Mouse (Mus musculus): Measurements from ENCODE around the gene Adora3. TPM values are rescaled to one million over a fixed set of nuclear protein-coding genes. Genes with fewer than 3 reads are reported as not detected.

The Adora3 gene
- total RNA-seq, 4 experiments from 2014 or later, result 0.89 to 3.8 (median 2.5) TPM

- DNase-seq (ENCODE audit: low spot score in 2 of 2), result no peak
Measured at GRCm38 (mm10) chr3:105929821-105930220, 59.2 kb downstream of the Adora3 start.

DNA sequence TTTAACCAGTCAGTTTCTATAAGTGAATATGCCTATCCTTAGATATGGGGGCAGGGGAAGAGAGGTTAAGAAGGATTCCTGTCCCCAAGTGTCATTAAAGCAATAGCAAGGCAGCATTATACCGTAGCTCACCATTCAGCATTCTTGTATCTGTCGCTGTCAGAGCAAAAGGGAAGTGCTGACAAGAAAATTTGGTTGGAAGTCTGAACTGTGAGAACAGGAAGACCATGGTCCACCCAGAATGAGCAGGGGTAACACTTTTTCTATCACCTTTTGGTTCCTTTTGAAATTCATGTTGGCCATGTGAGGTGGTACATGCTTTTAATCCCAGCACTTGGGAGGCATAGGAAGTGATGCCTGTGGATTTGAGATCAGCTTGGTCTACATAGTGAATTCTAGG is 60.4 kb downstream of the Adora3 start:
- DNase-seq (ENCODE audit: low spot score in 2 of 2), result no peak

DNA sequence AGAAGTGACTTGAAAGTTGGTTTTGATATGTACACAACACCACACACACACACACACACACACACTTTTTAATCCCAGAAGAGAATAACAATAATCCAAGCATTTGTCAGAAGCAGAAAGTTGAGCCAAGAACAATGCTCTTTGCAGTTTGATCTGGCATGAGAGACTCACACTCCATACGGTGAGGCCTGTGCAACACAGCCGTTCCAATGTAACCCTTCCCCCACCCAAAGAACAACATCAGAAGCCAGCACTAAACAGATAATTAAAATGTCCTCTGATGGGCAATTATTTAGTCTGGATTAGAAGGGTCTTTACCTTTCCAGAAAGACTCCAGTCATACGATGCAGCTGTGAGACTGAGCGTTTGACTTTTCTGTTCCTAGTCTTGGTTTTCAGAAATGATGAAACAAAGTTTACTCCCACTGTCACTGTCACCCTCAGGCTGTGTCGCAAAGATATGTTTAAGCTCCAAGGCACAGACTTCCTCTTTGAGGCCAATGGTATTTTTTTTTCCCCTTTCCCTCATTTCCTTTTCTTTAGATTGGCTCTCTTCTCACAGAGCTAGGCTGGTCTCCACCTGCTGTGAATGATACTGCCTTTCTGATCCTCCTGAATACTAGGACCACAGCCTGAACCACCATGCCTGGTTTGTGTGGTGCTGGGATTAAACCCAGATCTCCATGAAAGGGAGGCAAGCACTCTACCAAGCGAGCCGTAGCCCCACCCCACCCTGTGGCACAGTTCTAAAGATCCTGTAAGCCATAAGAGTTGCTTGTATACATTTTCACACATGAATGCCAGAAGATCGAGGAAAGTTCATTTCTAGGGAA is 61.8 kb downstream of the Adora3 start, which contains the start of gene I830077J02Rik:
Gene I830077J02Rik, minus strand, starts transcription at position 425 of the 832 bp plus-strand sequence.
- no peak for DNase-seq (ENCODE audit: low spot score in 2 of 2)

- DNase-seq (ENCODE audit: low spot score in 2 of 2), result no peak
Measured at GRCm38 (mm10) chr3:105933926-105934325, 63.3 kb downstream of the Adora3 start.

- DNase-seq (ENCODE audit: low spot score in 2 of 2), result no peak
Measured at GRCm38 (mm10) chr3:105935033-105935432, 64.4 kb downstream of the Adora3 start.

DNA sequence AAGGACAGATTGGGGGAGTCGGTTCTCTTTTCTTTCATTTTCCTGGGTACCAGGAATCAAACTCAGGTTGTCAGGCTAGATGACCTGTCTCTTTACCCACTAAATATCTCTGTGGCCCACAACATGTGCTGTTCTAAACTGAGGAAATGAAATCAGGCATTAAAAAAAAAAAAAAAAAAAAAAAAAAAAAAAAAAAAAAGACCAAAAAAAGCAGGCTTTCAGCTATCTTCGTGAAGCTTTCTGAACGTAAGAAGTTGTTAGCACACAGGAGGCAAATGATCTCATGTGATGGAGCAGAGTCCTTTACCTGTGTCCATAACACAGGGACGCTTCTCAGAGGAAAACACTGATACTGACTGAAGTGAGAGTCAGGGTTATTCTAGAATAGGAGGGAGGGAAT is 65.5 kb downstream of the Adora3 start:
- no peak for DNase-seq (ENCODE audit: low spot score in 2 of 2)

GRCm38 (mm10) chr3:105951348-105951747 is 80.7 kb downstream of the Adora3 start:
- no peak for DNase-seq (ENCODE audit: low spot score in 2 of 2)

DNA sequence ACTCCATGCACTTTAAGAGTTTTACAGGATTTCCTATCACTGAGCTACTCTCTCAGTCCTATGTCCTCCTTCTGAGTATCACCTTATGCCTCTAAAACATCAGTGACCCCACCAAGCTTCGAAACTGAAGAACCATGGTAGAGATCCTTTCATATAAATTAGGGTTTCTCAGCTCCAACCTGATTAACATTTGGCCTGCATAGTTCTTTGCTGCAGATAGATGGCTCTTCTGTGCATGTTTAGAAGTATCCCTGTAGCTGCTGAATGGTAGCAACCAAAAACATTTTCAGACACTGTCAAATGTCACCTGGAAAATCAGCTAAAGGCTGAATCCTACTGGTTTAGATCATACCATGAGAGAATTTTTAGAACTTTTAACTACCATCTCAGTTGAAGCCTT is 86.6 kb downstream of the Adora3 start:
- DNase-seq (ENCODE audit: low spot score in 2 of 2), result no peak

DNA sequence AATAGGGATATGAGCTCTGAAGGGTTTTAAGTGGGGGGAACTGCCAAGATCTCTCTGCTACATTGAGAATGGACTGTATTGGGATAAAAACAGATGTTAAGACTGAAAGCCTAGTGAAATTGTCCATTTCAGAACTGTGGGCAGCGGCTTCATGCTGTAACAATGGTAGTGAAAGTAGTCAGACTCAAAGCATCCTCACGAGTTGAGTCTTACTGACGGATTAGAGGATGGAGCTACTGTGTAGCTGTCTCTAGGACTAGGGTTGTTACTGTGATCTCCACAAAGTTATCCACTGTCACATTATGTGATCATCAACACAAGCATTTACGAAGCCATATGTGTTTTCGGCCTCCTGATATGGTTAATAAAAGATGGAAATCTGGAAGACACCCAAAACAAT is 87.5 kb downstream of the Adora3 start:
- DNase-seq (ENCODE audit: low spot score in 2 of 2), result no peak

Other genes starting within 250 kb of the Adora3 start
- gene Ddx20, start 183.3 kb upstream of the Adora3 start, total RNA-seq (2022), result 10 to 100 TPM; 12.6 to 13.5 (median 13.1) TPM
- 10 to 100 TPM; 69.6 to 79.1 (median 72.2) TPM for gene Inka2, start 166.3 kb upstream of the Adora3 start, total RNA-seq (2022)
- 100 to 1,000 TPM in 1 of 4 experiments, 10 to 100 TPM in 3; 80.2 to 101 (median 89.7) TPM for gene Rap1a, start 69.5 kb upstream of the Adora3 start, total RNA-seq (2022)
- under 1 TPM; 0.41 to 0.78 (median 0.63) TPM for gene Tmigd3, start within 50 bp of the Adora3 start, total RNA-seq (2022)
- gene I830077J02Rik, start 61.8 kb downstream of the Adora3 start, total RNA-seq (2022), result 1 to 10 TPM in 3 of 4 experiments, under 1 TPM in 1; 0.47 to 2.4 (median 1.5) TPM
- 10 to 100 TPM; 43.3 to 55.6 (median 52.0) TPM for gene Wdr77, start 88.5 kb downstream of the Adora3 start, total RNA-seq (2022)
- gene Atp5f1, start 89.2 kb downstream of the Adora3 start, total RNA-seq (2022), result 100 to 1,000 TPM; 237 to 261 (median 249) TPM
- gene Ovgp1, start 102.9 kb downstream of the Adora3 start, total RNA-seq (2022), result 1 to 10 TPM; 2.7 to 5.4 (median 4.1) TPM
- gene Pifo, start 143.8 kb downstream of the Adora3 start, total RNA-seq (2022), result 1 to 10 TPM in 2 of 4 experiments, under 1 TPM in 2; 0.55 to 1.1 (median 0.81) TPM
- not detected for gene Chil5, start 162.0 kb downstream of the Adora3 start, total RNA-seq (2022)
- gene Chia1, start 242.4 kb downstream of the Adora3 start, total RNA-seq (2022), result 1 to 10 TPM in 1 of 4 experiments, under 1 TPM in 3; 0.64 to 2.0 (median 0.80) TPM

Data from layer of hippocampus, adult 8-10 months (tissue).